Mouse (Mus musculus): ENCODE results near the gene Glrx3. TPM values are rescaled to one million over a fixed set of nuclear protein-coding genes. Genes with fewer than 3 reads are reported as not detected.

Glrx3 gene
- 207 and 240 TPM in 2 replicates for polyA plus RNA-seq (2016; fragmentation: Nextera tagmentation; extraction: Ambion mirVana)

DNA sequence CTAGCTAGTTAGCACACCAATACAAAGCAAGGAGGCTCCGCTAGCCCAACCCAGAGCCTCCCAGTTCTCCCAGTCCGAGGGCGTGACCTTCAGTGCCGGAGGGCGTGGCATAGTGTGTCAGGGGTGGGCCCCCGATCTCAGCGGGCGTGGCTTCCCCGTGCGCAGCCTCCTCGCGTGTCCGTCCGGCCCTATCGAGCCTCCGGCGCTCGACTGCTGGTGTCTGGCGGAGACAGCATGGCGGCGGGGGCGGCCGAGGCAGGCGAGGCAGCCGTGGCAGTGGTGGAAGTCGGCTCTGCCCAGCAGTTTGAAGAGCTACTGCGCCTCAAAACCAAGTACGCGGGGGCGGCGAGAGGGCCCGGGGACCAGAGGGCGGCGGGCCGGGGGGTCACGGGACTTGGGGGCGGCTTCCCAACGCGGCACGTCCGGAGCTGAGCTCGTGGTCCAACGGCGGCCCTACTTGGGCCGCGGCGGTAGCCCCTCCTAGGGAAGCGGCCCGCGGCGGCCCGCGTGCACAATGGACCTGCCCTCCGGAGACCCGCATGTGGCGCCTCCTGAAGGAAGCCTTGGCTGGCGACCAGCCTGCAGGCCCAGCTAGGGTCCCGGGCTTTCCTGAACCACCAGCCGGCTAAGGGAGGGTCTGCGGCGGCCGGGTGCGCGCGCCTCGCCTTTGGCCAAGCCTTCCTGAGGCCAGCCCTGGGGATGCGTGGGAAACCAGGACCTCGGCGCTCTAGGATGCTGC lies at the start of gene Glrx3:
Glrx3 (plus strand) TSS at position 175 of the 739 bp plus-strand sequence.
- H3K27ac ChIP-seq = peak within 1 kb of the TSS; percentile 95
- H3K4me3 ChIP-seq = peak within 1 kb of the TSS; percentile 92
- WGBS = under 1% methylated on average over 69 of the region's 69 CpGs
- H3K36me3 ChIP-seq = 0 out of 2 replicates have a peak, but pooled peaks cover 3% of the 10 kb centered on the region
- DNase-seq (ENCODE audit: low spot score) = peak; percentile 98
- H3K9me3 ChIP-seq = no peaks in the 10 kb centered on the region
- peaks cover 18% of the 10 kb centered on the region for H3K4me1 ChIP-seq
- H3K27me3 ChIP-seq (ENCODE audit: insufficient read depth, poor library complexity, severe bottlenecking) = no peaks in the 10 kb centered on the region

DNA sequence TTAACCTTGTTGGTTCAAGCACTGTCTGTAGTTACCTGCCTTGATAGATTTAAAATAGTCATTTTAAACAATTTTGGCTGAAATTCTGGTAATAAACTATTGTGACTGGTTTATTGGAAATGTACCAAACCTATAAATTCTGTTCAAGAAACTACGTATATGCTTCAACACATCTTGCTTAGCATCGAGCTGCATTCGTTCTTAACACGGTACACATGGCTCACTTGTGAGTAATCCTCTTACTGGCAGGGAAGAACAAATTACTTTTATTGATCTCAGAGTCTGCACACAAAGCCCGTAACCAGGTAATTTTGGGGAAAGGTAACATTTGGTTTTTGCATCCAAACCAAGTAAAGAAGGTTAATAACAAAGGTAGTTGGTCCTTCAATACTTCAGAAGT lies 49.6 kb upstream of the Glrx3 start:
- Histone ChIP-seq H3K4me3 (no peak overlapping the region), H3K27me3 (ENCODE audit: insufficient read depth, poor library complexity, severe bottlenecking) (no peaks in the 10 kb centered on the region), H3K9me3 (no peaks in the 10 kb centered on the region), H3K27ac (no peak overlapping the region), H3K36me3 (no peaks in the 10 kb centered on the region), H3K4me1 (no peaks in the 10 kb centered on the region)
- DNase-seq (ENCODE audit: low spot score) = no peak
- WGBS = 95% methylated on average over 5 of the region's 5 CpGs

DNA sequence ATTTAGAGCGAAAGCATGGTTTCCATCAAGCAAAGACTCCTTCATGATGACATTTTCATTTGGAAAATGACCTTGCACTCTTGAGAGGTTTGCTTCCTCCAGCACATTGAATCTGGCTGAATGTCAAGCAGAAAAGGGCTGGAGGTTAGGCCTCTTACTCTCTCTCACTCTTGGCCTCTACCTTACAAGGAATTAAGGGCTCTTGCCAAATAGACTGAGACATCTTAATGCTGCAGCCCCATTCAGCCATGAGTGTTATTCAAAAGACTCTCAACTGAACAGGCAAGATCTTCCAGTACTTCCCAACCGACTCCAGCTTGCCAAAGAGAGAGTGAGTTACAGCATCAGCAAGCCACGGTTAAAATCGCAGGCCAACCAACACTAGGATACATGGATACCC lies 42.0 kb upstream of the Glrx3 start:
- DNase-seq (ENCODE audit: low spot score) = no peak
- Histone ChIP-seq H3K27ac (no peak overlapping the region), H3K27me3 (ENCODE audit: insufficient read depth, poor library complexity, severe bottlenecking) (no peaks in the 10 kb centered on the region), H3K9me3 (no peaks in the 10 kb centered on the region), H3K4me3 (no peak overlapping the region), H3K4me1 (peaks cover 6% of the 10 kb centered on the region; the same call in 1 of the 2 replicates), H3K36me3 (no peaks in the 10 kb centered on the region)
- 89% methylated on average over 4 of the region's 4 CpGs for WGBS

DNA sequence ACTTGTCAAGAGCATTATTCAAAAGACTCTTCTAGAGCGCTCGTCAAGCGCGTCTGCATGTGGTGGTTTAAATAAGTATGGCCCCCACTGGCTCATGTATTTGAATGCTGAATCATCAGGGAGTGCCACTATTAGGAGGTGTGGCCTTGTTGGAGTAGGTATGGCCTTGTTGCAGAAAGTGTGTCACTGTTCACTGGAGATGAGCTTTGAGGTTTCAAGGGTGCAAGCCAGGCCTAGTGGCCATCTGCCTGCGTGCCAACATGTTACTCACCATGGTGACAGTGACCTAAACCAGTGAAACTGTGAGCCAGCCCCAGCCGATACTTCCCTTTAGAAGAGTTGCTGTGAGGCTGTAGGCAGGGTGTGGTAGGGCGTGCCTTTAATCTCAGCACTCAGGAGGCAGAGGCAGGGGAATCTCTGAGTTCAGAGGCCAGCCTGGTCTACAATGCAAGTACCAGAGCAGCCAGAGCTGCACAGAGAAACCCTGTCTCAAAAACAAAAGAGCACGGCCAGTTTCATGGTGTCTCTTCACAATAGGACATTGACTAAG lies 40.0 kb upstream of the Glrx3 start:
- Histone ChIP-seq H3K4me3 (no peak overlapping the region), H3K4me1 (peaks cover 6% of the 10 kb centered on the region; the same call in 1 of the 2 replicates), H3K9me3 (no peaks in the 10 kb centered on the region), H3K27ac (no peak overlapping the region), H3K27me3 (ENCODE audit: insufficient read depth, poor library complexity, severe bottlenecking) (no peaks in the 10 kb centered on the region), H3K36me3 (no peaks in the 10 kb centered on the region)
- DNase-seq (ENCODE audit: low spot score) = no peak
- 93% methylated on average over 8 of the region's 8 CpGs for WGBS

DNA sequence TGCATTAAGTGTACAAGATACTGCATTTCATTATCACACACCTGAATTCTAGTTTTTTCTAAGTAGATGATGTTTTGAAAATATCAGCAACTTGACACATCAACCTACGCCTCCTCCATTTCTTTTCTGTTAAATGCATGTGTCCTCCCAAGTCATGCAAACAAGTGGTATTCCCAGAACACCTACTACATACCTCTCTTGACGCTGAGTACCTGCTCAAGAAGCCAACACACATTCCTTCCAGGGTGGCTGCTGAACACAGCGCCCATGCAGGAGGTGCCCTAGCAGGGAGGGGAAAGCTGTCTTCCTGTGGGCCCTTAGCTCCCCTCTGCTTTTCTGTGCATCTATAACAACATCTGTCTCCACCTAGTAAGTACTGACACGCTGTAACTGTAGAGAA lies 38.4 kb upstream of the Glrx3 start:
- H3K27me3 ChIP-seq (ENCODE audit: insufficient read depth, poor library complexity, severe bottlenecking) = no peaks in the 10 kb centered on the region
- DNase-seq (ENCODE audit: low spot score) = no peak
- no peak overlapping the region for H3K27ac ChIP-seq
- no peak overlapping the region for H3K4me3 ChIP-seq
- peaks cover 6% of the 10 kb centered on the region; the same call in 1 of the 2 replicates for H3K4me1 ChIP-seq
- no peaks in the 10 kb centered on the region for H3K36me3 ChIP-seq
- no peaks in the 10 kb centered on the region for H3K9me3 ChIP-seq
- 82% methylated on average over 4 of the region's 4 CpGs for WGBS

DNA sequence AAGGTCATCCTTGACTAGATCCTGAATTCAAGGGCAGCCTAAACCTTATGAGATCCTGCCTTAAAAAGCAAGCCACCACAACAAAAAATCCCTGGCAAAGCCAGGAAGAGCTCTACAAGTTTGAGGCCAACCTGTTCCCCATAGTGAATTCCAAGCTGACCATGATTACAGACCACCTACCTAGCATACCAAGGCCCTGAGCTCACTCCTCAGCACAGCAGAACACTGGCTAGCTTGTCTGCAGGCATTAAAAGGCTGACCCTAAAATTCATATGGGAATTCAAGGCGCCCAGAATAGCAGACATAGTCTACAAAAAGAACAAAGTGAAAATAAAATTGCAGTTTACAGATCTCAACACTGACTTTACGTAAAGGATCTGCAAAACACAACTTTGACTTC lies 33.3 kb upstream of the Glrx3 start:
- no peak for DNase-seq (ENCODE audit: low spot score)
- WGBS = 79% methylated on average over 2 of the region's 2 CpGs
- Histone ChIP-seq H3K27ac (no peak overlapping the region), H3K9me3 (no peaks in the 10 kb centered on the region), H3K36me3 (no peaks in the 10 kb centered on the region), H3K4me1 (no peaks in the 10 kb centered on the region; the same call in 1 of the 2 replicates), H3K4me3 (no peak overlapping the region), H3K27me3 (ENCODE audit: insufficient read depth, poor library complexity, severe bottlenecking) (no peaks in the 10 kb centered on the region)

DNA sequence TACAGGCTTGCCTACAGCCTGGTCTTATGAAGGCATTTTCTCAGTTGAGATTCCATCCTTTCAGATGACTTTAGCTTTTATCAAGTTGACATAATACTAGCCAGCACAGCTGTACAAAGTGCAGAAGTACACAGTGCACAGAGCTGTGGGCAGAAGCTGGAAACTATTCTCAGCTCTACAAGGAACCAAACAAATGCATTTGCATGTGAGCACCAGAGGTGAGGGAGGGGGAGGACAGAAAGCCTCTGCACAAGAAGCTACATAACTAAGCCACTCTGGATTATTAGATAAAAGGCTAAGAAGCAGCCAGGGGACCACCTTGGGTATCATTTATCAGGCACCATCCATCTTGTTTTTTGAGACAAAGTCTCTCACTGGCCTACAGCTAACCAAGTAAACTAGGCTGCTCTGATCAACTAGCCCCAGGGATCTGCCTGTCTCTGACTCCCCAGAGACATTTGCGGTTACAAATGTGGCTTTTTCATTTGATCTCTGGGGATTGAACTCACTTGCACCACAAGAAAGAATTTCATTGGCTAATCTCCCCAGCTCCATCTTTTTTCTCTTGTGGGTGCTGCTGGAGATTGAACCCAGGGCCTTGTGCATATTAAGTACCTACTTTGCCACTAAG lies 29.9 kb upstream of the Glrx3 start:
- DNase-seq (ENCODE audit: low spot score) = no peak
- Histone ChIP-seq H3K27ac (no peak overlapping the region), H3K4me1 (peaks cover 8% of the 10 kb centered on the region; the same call in 1 of the 2 replicates), H3K9me3 (no peaks in the 10 kb centered on the region), H3K27me3 (ENCODE audit: insufficient read depth, poor library complexity, severe bottlenecking) (no peaks in the 10 kb centered on the region), H3K4me3 (no peak overlapping the region), H3K36me3 (no peaks in the 10 kb centered on the region)
- WGBS = 81% methylated on average over 1 of the region's 1 CpGs

DNA sequence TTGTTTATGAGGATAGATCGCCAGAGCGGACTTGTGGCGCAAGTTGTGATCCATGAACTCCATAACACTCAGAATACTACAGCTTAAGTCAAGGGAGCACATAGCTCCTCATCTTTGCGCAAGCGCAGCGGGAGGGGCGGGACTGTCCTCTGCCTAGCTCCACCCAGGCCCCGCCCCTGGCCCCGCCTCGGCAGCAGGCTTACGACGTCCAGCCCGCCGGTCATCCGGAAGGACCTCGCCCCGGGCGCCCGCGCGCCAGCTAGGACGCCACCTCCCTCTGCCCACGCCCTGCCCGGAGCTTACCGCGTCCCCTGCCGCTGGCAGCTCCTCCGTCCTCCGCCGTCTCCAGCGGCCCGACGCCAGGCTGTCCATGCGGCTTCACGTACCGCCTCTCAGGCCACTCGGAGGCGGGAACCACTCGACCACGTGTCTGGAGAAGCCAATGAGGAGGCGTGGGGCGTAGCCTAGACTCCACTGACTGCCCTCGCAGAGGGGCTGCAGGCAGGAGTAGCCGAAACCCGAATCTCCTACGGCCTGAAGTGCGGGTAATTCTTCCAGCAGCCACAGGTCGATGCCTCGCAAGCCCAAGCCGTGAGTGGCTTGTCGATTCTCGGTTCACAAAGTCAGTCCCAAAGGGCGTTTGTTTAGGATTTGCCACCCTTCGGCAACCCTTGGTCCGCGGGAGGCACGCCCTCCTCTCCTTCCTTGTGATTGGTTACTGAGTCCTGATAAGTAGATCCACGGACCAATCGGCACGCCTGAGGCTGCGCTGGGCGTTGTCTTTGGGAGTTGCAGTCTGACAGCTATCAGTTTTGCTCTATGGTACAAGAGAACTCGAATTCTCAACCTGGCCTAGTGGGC lies 26.8 kb upstream of the Glrx3 start, which contains the start of gene 9430038I01Rik:
9430038I01Rik (minus strand) TSS at position 426 of the 861 bp plus-strand sequence.
- Histone ChIP-seq H3K9me3 (no peaks in the 10 kb centered on the region), H3K36me3 (no peaks in the 10 kb centered on the region), H3K27ac (peak within 1 kb of the TSS; percentile 93), H3K4me1 (peaks cover 8% of the 10 kb centered on the region; the same call in 1 of the 2 replicates), H3K4me3 (peak within 1 kb of the TSS; percentile 77), H3K27me3 (ENCODE audit: insufficient read depth, poor library complexity, severe bottlenecking) (peaks cover 4% of the 10 kb centered on the region; the same call in 1 of the 2 replicates)
- under 1% methylated on average over 63 of the region's 63 CpGs for whole genome bisulfite sequencing
- peak; percentile 98 for DNase-seq (ENCODE audit: low spot score)

DNA sequence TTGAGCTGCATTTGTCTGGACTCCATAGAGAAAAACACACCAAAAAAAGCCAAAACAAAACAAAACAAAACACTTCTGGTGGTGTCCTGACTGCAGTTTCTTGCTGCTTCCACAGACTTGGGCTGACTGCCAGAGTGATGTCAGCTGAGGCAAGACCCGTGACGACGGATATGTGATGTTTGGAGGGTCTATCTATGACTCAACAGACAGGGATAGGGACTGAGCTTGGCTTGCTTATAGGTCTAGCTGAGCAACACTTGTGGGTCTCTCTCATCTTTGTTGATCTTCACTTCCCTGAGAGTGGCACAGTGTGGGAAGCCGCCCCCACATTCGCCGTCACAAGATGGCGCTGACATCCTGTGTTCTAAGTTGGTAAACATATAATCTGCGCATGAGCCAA lies 22.7 kb upstream of the Glrx3 start:
- H3K4me3 ChIP-seq = no peak overlapping the region
- H3K9me3 ChIP-seq = no peaks in the 10 kb centered on the region
- WGBS = 87% methylated on average over 8 of the region's 8 CpGs
- H3K27me3 ChIP-seq (ENCODE audit: insufficient read depth, poor library complexity, severe bottlenecking) = peaks cover 4% of the 10 kb centered on the region; the same call in 1 of the 2 replicates
- H3K27ac ChIP-seq = no peak overlapping the region
- peaks cover 6% of the 10 kb centered on the region; the same call in 1 of the 2 replicates for H3K4me1 ChIP-seq
- no peaks in the 10 kb centered on the region for H3K36me3 ChIP-seq
- DNase-seq (ENCODE audit: low spot score) = no peak

DNA sequence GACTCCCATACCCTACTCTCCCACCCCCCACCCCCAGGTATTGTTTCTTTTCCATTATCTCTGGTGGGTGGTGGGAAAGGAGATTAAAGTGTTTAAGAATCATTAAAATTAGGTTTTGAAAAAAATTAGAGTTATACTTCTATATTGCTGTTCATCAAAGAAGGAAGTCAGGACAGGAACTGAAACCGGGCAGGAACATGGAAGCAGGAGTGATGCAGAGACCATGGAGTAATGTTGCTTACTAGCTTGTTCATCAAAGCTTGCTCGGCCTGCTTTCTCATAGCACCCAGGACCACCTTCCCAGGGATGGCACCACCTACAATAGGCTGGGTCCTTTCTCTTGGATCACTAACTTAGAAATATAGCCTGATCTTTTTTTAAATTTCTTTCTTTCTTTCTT lies 16.9 kb upstream of the Glrx3 start:
- Histone ChIP-seq H3K27ac (no peak overlapping the region), H3K4me3 (no peak overlapping the region), H3K4me1 (no peaks in the 10 kb centered on the region), H3K27me3 (ENCODE audit: insufficient read depth, poor library complexity, severe bottlenecking) (no peaks in the 10 kb centered on the region), H3K36me3 (no peaks in the 10 kb centered on the region), H3K9me3 (no peaks in the 10 kb centered on the region)
- DNase-seq (ENCODE audit: low spot score) = no peak
- 93% methylated on average over 2 of the region's 2 CpGs for WGBS

DNA sequence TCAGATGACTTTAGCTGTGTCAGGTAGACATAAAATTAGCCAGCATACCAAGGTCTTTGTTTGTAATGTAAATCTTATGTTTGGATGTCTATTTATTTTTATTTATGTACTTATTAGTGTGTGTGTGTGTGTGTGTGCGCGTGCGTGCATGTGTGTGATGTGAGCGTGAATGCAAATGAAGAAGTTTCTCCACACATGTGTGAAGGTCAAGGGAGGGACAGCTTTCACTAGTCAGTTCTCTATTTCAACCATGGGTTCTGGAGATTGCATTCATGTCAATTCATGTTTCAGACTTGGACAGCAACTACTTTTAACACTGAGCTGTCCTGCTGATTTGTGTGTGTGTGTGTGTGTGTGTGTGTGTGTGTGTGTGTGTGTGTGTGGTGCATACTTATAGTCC lies 16.2 kb upstream of the Glrx3 start:
- Histone ChIP-seq H3K4me1 (no peaks in the 10 kb centered on the region), H3K27me3 (ENCODE audit: insufficient read depth, poor library complexity, severe bottlenecking) (no peaks in the 10 kb centered on the region), H3K36me3 (no peaks in the 10 kb centered on the region), H3K9me3 (no peaks in the 10 kb centered on the region), H3K27ac (no peak overlapping the region), H3K4me3 (no peak overlapping the region)
- WGBS = 89% methylated on average over 4 of the region's 4 CpGs
- DNase-seq (ENCODE audit: low spot score) = no peak

DNA sequence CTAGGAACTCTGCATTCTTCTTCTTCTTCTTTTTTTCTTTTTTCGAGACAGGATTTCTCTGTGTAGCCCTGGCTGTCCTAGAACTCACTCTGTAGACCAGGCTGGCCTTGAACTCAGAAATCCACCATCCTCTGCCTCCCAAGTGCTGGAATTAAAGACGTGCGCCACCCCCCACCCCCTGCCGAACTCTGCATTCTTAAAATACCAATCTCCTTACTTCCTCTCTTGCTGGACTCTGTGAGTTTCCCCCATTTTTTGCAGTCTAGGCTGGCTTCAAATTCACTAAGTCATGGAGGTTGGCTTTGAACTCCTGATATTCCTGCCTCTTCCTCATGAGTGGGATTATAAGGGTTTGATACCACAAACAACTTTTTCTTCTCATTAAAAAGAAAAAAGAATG lies 10.7 kb upstream of the Glrx3 start:
- Histone ChIP-seq H3K4me1 (no peaks in the 10 kb centered on the region), H3K36me3 (no peaks in the 10 kb centered on the region), H3K27me3 (ENCODE audit: insufficient read depth, poor library complexity, severe bottlenecking) (peaks cover 5% of the 10 kb centered on the region; the same call in 1 of the 2 replicates), H3K9me3 (no peaks in the 10 kb centered on the region), H3K27ac (no peak overlapping the region), H3K4me3 (no peak overlapping the region)
- DNase-seq (ENCODE audit: low spot score) = no peak
- 51% methylated on average over 4 of the region's 4 CpGs for WGBS
